Mouse (Mus musculus): ENCODE measurements around the gene Zbtb16.

GRCm38 (mm10) chr9:48644926-48645647 is 190.9 kb downstream of the Zbtb16 start:
- TF ChIP-seq CTCF (conservative IDR thresholded peaks at IDR 0.05; ENCODE audit: low read length) (peak; percentile 30), NANOG (IDR thresholded peaks at IDR 0.05; ENCODE audit: borderline replicate concordance, low read length) (no peak), POU5F1 (IDR thresholded peaks at IDR 0.05; ENCODE audit: borderline replicate concordance, low read length) (no peak)
